Comparison of ENCODE assay signal across 8 mouse cellular contexts in the genomic region with DNA sequence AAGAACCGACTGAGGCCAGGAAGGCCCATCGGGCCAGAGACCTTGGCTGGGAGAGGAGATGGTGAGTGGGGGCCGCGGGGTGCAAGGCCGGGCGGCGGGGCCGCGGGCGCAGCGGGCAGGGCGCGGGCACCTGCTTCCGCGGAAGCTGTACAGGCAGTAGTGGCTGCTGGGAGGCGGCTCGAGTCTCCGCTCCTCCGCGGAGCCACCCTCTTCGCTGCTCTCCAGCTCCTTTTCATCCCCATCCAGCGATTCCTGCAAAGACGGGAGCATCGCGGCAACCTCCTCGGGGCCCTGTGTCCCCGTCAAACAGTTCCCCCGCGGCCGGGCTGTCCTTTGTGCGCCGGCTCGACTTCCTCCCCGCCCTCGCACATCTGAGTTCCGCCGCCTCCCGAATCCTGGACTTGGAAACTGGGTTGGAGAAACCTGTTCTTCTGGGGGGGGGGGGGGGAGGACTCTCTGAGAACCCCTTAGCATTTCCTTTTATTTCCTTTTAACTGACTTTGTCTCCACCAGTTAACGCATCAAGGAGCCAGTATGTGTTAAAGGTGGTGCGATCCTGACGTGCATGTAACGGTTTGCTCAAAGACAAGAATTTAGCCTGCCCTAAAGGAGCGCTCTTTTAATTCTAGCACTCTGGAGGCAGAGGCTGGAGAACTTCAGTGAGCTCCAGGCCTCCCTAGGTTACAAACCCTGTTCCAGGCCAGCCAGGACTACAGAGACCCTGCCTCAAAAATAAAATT. TPM values are rescaled to one million over a fixed set of nuclear protein-coding genes. Genes with fewer than 3 reads are reported as not detected.
DNase-seq lines count a peak whose midpoint lies in the region; ATAC-seq and TF ChIP-seq lines count a peak whose summit lies in the region.

A gene (minus strand): TSS at position 323 of the 740 bp plus-strand sequence.

- peak; percentile 86 for ATAC-seq in hindbrain, embryonic 15.5 days (ENCODE audit: low FRiP score, low read depth)

- TF ChIP-seq CTCF in left cerebral cortex, adult 2 months (IDR thresholded peaks at IDR 0.05): no peak

- H3K27me3 ChIP-seq in hindbrain, embryonic 15.5 days: no peaks in the 10 kb centered on the region

- H3K9ac ChIP-seq in hindbrain, embryonic 15.5 days: peak within 1 kb of the TSS; percentile 97

- H3K27ac ChIP-seq in hindbrain, embryonic 15.5 days (replicated peaks): peak within 1 kb of the TSS; percentile 94
- peak within 1 kb of the TSS; percentile 94 for H3K27ac ChIP-seq in left cerebral cortex, adult 2 months
- no peak within 1 kb of the TSS for H3K27ac ChIP-seq in macrophage

- peaks cover 26% of the 10 kb centered on the region for H3K4me1 ChIP-seq in hindbrain, embryonic 15.5 days (replicated peaks)

- intact Hi-C loops in left cerebral cortex, adult 2 months (cut with DNase I): no loop called here

- 2% methylated on average over 37 of the region's 43 CpGs for WGBS in hindbrain, embryonic 15.5 days
- WGBS in macrophage (ENCODE audit: missing documents): under 1% methylated on average over 39 of the region's 43 CpGs

- peak within 1 kb of the TSS; percentile 85 for H3K4me3 ChIP-seq in hindbrain, embryonic 15.5 days
- peak within 1 kb of the TSS; percentile 79 for H3K4me3 ChIP-seq in left cerebral cortex, adult 2 months
- peak within 1 kb of the TSS; percentile 70 for H3K4me3 ChIP-seq in macrophage (ENCODE audit: inconsistent target)

- H3K9me3 ChIP-seq in hindbrain, embryonic 15.5 days: no peaks in the 10 kb centered on the region

- no peaks in the 10 kb centered on the region for H3K79me2 ChIP-seq in macrophage (ENCODE audit: inconsistent target)

- H3K36me3 ChIP-seq in hindbrain, embryonic 15.5 days: peaks cover 18% of the 10 kb centered on the region
- peaks cover 25% of the 10 kb centered on the region; the same call in 1 of the 2 replicates for H3K36me3 ChIP-seq in macrophage (ENCODE audit: inconsistent target)

- peak within 1 kb of the TSS; percentile 90 for H3K4me2 ChIP-seq in hindbrain, embryonic 15.5 days

- peak; percentile 94 for DNase-seq in ZHBTc4 (ENCODE audit: low read depth, low spot score)
- peak; percentile 88 to 90 for DNase-seq in cerebellum, postnatal 36 days
- DNase-seq in frontal cortex, postnatal 36 days (ENCODE audit: low spot score in 2 of 2): peak; percentile 85 to 86
- peak; percentile 81 to 86 for DNase-seq in left cerebral cortex, adult 2 months (ENCODE audit: extremely low spot score in 1 of 2, low spot score in 2 of 2)
- peak; percentile 63 for DNase-seq in retina, postnatal 7 days (ENCODE audit: low read depth, low spot score)
- peak; percentile 55 to 65 for DNase-seq in urinary bladder, adult 18-20 months (ENCODE audit: low spot score in 2 of 2)

RNA-seq across cellular contexts. Expression of the gene that starts here (rescaled TPM):
- polyA plus RNA-seq in hindbrain, embryonic 15.5 days (2015; fragmentation: Nextera tagmentation; extraction: Ambion mirVana): 34.2 and 39.0 TPM in 2 replicates
- total RNA-seq in left cerebral cortex, adult 2 months (2021): 10 to 100 TPM; 47.8 to 51.7 TPM
- 10 to 100 TPM in 14 of 26 experiments, 1 to 10 TPM in 12; 2.0 to 23.1 (median 11.0) TPM for total RNA-seq in macrophage (2018; cell fraction: chromatin; rRNA removed)
- 10 to 100 TPM in 3 of 26 experiments, 1 to 10 TPM in 23; 4.4 to 11.5 (median 9.0) TPM for total RNA-seq in macrophage (2018; cell fraction: cytosol; rRNA removed)
- 10 to 100 TPM in 13 of 26 experiments, 1 to 10 TPM in 13; 2.4 to 24.1 (median 10.0) TPM for total RNA-seq in macrophage (2018; cell fraction: nucleus; rRNA removed)
- 7.2 to 10.3 TPM (median 9.5 TPM) in 3 replicates for polyA plus RNA-seq in macrophage (2018)
